Mouse (Mus musculus) olfactory bulb, adult 2 months (tissue): ENCODE results near the gene Cyp4b1. TPM values are rescaled to one million over a fixed set of nuclear protein-coding genes. Genes with fewer than 3 reads are reported as not detected.
"Not testable (repeated sequence)": the region's sequence is repeated elsewhere in the genome, so short reads cannot be mapped to it uniquely, and the experiment has no call there.

Experiments used
- H3K27ac ChIP-seq: fragments of 200-500 bp; 2 replicates; pipeline ENCODE4 v1.5.1; 2012; ENCODE audit warnings: low read depth, low read length; ENCODE audit not compliant: insufficient read depth
- H3K4me1 ChIP-seq: fragments of 200-500 bp; 2 replicates; pipeline ENCODE4 v1.6.1; 2012; ENCODE audit warnings: low read length; ENCODE audit not compliant: control insufficient read depth, insufficient read depth
- H3K4me3 ChIP-seq: fragments of 200-500 bp; 2 replicates; pipeline ENCODE4 v1.5.1; 2012; ENCODE audit warnings: mild to moderate bottlenecking, low read depth, low read length, moderate library complexity; ENCODE audit not compliant: insufficient read depth
- CTCF ChIP-seq: fragments of 200-500 bp; IDR thresholded peaks from 2 replicates; pipeline ENCODE4 v1.5.1; 2012; ENCODE audit warnings: low read depth, mild to moderate bottlenecking, low read length, moderate library complexity; ENCODE audit not compliant: insufficient read depth
- POLR2A ChIP-seq: fragments of 200-500 bp; IDR thresholded peaks from 2 replicates; pipeline ENCODE4 v1.6.1; 2012; ENCODE audit warnings: mild to moderate bottlenecking, low read depth, low read length, moderate library complexity; ENCODE audit not compliant: insufficient read depth
- WGBS: fragments of 180-500 bp; shearing (Covaris S2); methylation state at CpG from one replicate; pipeline ENCODE4 v1.1.7; 2018; 5-methylcytosine and 5-hydroxymethylcytosine counted together
- polyA plus RNA-seq: library from polyadenylated mRNA; stranded (reverse); fragments of >200 nt; gene quantifications from 2 replicates; pipeline ENCODE4 v1.2.4, GENCODE M21; 2012; ENCODE audit warnings: low replicate concordance; ENCODE audit not compliant: missing spikeins, insufficient read depth, insufficient read length

The Cyp4b1 gene
- not detected in 2 replicates for polyA plus RNA-seq

DNA sequence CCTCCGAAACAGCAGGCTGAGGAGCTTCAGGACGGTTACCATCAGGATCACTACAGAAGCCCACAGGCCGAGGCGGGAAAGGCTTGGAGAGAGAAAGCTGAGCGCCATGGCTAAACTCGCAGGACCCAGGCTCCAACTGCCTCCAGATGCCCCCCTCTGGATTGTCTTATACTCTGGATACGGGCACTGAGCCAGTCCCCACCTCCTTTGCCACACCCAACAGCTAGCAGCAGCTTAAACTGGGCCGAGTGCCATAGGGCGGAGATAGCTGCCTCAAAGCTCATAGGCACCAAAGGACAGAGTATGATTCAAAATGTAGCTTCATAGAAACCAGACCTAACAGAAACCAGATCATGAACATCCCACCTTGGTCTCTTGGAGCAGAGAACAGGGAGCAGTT is at the start of gene Cyp4b1:
Gene Cyp4b1 (minus strand): TSS at position 144 of the 400 bp plus-strand sequence.
- TF ChIP-seq CTCF (no peak), POLR2A (no peak)
- H3K27ac ChIP-seq = no peak within 1 kb of the TSS
- H3K4me3 ChIP-seq = no peak within 1 kb of the TSS
- no peaks in the 10 kb centered on the region for H3K4me1 ChIP-seq
- 70% methylated on average over 9 of the region's 9 CpGs for WGBS

DNA sequence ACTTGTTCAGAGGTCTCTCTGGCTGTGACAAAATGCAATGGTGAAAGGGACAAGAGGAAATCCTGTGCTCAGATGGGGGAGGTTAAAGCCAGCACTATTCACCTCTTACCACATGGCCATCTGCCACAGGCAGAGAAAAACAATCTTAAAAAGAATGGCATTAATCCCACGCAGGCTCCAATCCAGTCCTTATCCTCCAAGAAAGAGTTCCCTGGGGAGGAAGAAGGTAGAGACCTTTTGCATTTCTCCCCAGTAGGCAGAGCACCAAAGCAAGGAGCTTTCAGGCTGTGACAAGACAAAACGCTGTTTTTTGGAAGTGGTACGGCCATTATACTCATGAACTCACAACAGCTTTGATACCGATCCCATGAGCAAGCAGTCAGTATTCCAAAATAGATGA is 38.8 kb upstream of the Cyp4b1 start:
- Histone ChIP-seq H3K4me3 (no peak overlapping the region), H3K27ac (no peak overlapping the region), H3K4me1 (no peaks in the 10 kb centered on the region)
- 30% methylated on average over 4 of the region's 4 CpGs for WGBS
- TF ChIP-seq CTCF (no peak), POLR2A (no peak)

DNA sequence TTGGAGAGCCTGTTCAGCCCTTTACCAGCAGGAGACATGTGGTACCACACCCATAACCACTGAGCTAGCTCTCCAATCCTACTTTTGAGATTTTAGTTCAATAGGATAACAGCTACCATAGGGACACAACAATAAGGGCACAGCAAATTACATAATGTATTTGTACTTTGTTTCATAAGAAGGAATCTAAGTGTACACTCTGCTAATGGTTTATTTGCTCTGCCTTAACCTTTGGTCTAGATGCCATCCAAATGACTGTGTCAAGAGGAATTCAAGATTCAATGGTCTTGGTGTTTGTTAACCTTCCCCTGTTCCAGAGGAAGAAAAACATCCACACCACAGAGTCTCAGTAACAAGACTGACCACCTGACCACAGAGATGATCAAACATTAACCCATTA is 11.7 kb upstream of the Cyp4b1 start:
- Histone ChIP-seq H3K4me1 (peaks cover 7% of the 10 kb centered on the region; the same call in 1 of the 2 replicates), H3K4me3 (no peak overlapping the region), H3K27ac (no peak overlapping the region)
- TF ChIP-seq CTCF = no peak
- TF ChIP-seq POLR2A = no peak

DNA sequence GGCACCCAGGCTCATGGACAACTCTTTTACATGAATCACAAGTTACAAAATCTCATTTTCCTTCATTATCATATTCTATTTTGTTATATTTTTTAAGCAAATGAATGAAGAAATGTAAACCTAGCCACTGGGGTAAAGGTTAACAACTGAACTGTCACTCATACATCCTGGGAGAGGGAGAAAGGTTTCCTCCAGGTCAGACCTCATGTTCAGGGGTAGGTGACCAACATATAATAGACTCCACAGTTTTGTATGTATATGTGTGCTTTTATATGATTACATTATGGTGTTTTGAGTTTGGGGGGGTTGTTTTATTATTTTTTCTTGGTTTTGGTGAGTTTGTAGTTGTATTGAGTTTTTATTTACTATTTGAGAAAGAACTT is 10.3 kb upstream of the Cyp4b1 start:
- peaks cover 7% of the 10 kb centered on the region; the same call in 1 of the 2 replicates for H3K4me1 ChIP-seq
- H3K27ac ChIP-seq = no peak overlapping the region
- H3K4me3 ChIP-seq = no peak overlapping the region
- TF ChIP-seq CTCF = no peak
- TF ChIP-seq POLR2A = no peak

DNA sequence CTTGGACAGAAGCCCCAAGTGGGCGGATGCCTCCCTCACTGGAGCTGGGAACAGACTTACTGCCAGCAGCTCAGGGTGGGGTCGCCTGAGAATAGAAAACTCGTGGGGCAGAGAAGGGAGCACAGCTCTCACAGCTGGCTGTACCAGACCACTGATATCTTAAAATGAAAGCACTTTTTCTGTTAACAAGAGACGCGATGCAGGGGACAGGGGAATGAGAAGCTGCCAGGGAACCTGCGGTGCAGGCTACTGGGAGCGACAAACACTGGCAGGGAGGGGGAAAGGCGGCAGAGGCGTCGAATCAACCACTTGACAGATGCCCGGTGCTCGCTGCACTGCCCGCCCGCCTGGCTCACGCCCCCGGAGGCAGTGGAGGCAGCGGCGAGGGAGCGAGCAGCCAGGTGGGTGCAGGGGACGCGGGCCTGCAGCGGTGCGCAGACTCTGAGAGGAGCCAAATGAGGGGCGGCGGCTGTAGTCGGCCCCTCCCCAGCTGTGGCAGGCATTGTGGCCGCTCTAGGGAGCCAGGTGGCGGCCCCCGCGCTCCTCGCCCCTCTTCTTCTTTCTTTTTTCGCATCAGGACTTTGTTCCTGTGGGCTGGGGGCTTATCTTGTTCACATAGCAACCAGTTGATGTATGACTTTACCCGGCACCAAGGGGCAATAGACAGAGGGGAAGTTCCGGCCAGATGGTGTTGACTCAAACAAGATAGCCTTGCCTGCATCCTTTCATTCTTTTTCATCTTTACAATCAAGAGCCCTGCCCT is 9.8 kb upstream of the Cyp4b1 start:
- peak overlapping the region; percentile 48 for H3K4me3 ChIP-seq
- TF ChIP-seq POLR2A = no peak
- TF ChIP-seq CTCF = no peak
- no peak overlapping the region for H3K27ac ChIP-seq
- peaks cover 7% of the 10 kb centered on the region; the same call in 1 of the 2 replicates for H3K4me1 ChIP-seq
- 2% methylated on average over 34 of the region's 34 CpGs for WGBS

DNA sequence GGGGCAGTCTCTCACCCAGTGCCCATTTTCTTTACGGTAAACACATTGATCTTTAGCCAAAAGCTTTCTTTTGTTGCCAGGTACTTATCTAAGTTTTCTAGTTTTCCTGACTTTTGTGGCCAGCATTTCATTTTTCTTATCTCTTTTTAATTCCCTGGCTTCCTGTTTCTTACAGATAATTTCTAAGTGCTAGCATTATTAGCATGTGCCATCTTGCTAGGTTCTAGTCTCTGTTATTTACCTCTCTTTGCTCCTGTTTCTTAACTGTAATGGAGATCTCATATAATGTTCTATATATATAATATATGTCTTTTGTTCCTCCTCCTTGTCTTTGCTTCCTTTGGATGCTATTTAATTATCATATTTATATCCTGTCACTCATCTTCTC is 9.0 kb upstream of the Cyp4b1 start:
- not testable (repeated sequence) for H3K4me3 ChIP-seq, H3K4me1 ChIP-seq, H3K27ac ChIP-seq
- 93% methylated on average over 1 of the region's 1 CpGs for WGBS

DNA sequence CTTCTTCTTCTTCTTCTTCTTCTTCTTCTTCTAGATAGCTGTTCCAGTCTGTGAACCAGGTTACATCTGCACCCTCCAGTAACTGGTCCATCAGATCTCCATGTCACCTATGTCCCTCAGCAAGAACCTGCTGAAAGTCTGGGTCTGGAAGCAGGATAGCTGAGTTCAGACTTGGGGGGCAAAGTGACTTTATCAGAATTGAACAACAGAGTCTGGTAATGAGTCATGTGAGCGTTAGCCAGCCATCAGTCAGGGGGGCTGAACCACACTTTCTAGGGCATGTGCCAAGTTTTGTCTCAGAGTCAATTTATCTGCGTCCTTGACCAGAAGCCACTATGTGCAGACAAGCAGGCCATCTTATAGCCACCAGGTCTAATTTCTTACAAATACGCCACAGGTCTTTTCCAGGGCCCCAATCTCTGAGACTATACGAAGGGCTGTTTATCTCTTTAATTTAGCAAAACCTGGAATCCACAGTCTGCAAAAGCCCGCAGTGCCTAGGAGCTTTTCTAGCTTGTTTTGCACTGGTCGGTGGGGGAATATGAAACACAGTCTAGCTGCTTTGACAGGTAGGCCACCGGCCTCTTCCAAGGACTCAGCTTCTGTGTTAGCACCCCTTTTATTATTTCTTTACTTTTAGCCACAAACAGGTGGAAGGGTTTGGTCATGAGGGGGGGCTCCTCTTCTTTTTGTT is 8.5 kb upstream of the Cyp4b1 start:
- not testable (repeated sequence) for H3K27ac ChIP-seq, H3K4me3 ChIP-seq, H3K4me1 ChIP-seq
- 80% methylated on average over 7 of the region's 7 CpGs for WGBS

DNA sequence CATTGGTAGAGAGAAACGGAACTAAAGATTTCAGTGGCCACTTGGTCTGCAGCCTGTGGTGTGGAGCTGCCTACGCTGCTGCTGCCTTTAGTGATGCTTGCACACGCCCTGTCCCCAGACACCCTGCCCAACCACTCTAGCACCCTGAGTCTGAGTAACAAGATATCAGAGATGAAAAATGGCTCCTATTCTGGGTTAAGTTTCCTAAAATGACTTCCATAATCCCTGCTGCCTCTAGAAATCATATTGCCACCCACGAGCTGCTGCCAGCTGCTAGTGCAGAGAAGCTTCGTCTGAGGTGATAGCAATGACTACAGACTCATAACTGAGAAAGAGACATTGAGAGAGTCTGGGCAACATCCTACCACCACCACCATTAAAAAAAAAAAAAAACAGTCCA is 3.3 kb upstream of the Cyp4b1 start:
- TF ChIP-seq CTCF (no peak), POLR2A (no peak)
- Histone ChIP-seq H3K4me3 (no peak overlapping the region), H3K4me1 (no peaks in the 10 kb centered on the region), H3K27ac (no peak overlapping the region)
- WGBS = 88% methylated on average over 5 of the region's 5 CpGs

DNA sequence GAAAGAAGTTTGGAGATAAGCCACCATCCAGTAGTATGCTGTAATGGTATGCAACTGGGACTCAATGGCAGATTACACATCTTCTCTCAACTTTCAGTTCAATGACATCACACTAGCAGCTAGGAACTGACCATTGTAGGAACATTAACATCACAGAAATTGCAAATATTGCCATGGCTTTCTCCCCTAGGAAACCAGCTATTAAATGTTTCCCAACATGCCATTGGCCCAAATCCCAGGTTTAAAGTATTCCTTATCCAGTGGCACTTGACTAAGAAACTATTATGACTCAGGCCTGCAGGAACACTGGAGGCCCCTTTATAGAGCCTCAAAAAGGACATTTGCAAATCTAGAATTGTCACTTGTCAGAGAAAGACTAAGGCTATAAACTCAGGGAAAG is 1.8 kb upstream of the Cyp4b1 start:
- no peak overlapping the region for H3K4me3 ChIP-seq
- H3K27ac ChIP-seq = no peak overlapping the region
- H3K4me1 ChIP-seq = no peaks in the 10 kb centered on the region
- no peak for TF ChIP-seq POLR2A
- TF ChIP-seq CTCF = no peak
